17 mouse cellular contexts compared by ENCODE assay signal in genomic region chr4:154396652-154397301, GRCm38 (mm10).
DNase-seq lines count a peak whose midpoint lies in the region; ATAC-seq and TF ChIP-seq lines count a peak whose summit lies in the region.
"Had no signal": no experiment of that assay in that cellular context is flagged by ENCODE, and none has a peak within 500 bp of the region (broad histone marks: within the 10 kb centered on the region; RNA-seq: fewer than 3 reads in every experiment).

No protein-coding gene starts in this region.

- H3K27ac ChIP-seq in forebrain, embryonic 14.5 days (ENCODE audit: low read depth, low read length) = no peak overlapping the region; the same call in 1 of the 2 replicates
- no peak overlapping the region for H3K27ac ChIP-seq in forebrain, embryonic 12.5 days
- H3K27ac ChIP-seq in midbrain, embryonic 10.5 days (replicated peaks) = 0 out of 2 replicates have a peak overlapping the region, but pooled peaks have one; percentile 6
- H3K27ac ChIP-seq in midbrain, embryonic 14.5 days (replicated peaks; ENCODE audit: low read depth, low read length) = no peak overlapping the region
- peak overlapping the region; percentile 33 for H3K27ac ChIP-seq in embryonic facial prominence, embryonic 13.5 days
- peak overlapping the region; percentile 32; the same call in 1 of the 2 replicates for H3K27ac ChIP-seq in hindbrain, postnatal 0 days
- H3K27ac ChIP-seq: liver, embryonic 13.5 days had no signal

- no peaks in the 10 kb centered on the region for H3K9me3 ChIP-seq in forebrain, embryonic 14.5 days (replicated peaks; ENCODE audit: control insufficient read depth, low read length)
- no peaks in the 10 kb centered on the region for H3K9me3 ChIP-seq in forebrain, embryonic 12.5 days
- H3K9me3 ChIP-seq in midbrain, embryonic 10.5 days (replicated peaks) = no peaks in the 10 kb centered on the region
- no peaks in the 10 kb centered on the region for H3K9me3 ChIP-seq in midbrain, embryonic 14.5 days (ENCODE audit: control insufficient read depth, low read length)
- H3K9me3 ChIP-seq in embryonic facial prominence, embryonic 13.5 days = no peaks in the 10 kb centered on the region
- no peaks in the 10 kb centered on the region for H3K9me3 ChIP-seq in hindbrain, postnatal 0 days (ENCODE audit: low read length)
- H3K9me3 ChIP-seq: liver, embryonic 13.5 days had no signal

- no peaks in the 10 kb centered on the region for H3K27me3 ChIP-seq in forebrain, embryonic 14.5 days (replicated peaks; ENCODE audit: control insufficient read depth, insufficient read depth, low read length)
- H3K27me3 ChIP-seq in forebrain, embryonic 12.5 days = 0 out of 2 replicates have a peak, but pooled peaks cover 2% of the 10 kb centered on the region
- H3K27me3 ChIP-seq in midbrain, embryonic 10.5 days (ENCODE audit: low read depth, poor library complexity, severe bottlenecking) = peaks cover 8% of the 10 kb centered on the region
- H3K27me3 ChIP-seq in midbrain, embryonic 14.5 days (ENCODE audit: control insufficient read depth, insufficient read depth, low read length) = no peaks in the 10 kb centered on the region
- no peaks in the 10 kb centered on the region for H3K27me3 ChIP-seq in embryonic facial prominence, embryonic 13.5 days
- no peaks in the 10 kb centered on the region for H3K27me3 ChIP-seq in hindbrain, postnatal 0 days (ENCODE audit: insufficient read depth, low read length)
- H3K27me3 ChIP-seq: liver, embryonic 13.5 days had no signal

- TF ChIP-seq CTCF in hindbrain, postnatal 0 days (IDR thresholded peaks at IDR 0.05; ENCODE audit: low read depth) = no peak
- no peak for TF ChIP-seq CTCF in lung, adult 2 months (IDR thresholded peaks at IDR 0.05; ENCODE audit: insufficient read depth, low read length)

- WGBS in forebrain, embryonic 14.5 days = 55% methylated on average over 14 of the region's 14 CpGs
- 77% methylated on average over 14 of the region's 14 CpGs for WGBS in forebrain, embryonic 12.5 days
- WGBS in midbrain, embryonic 10.5 days = 90% methylated on average over 14 of the region's 14 CpGs
- 78% methylated on average over 14 of the region's 14 CpGs for WGBS in midbrain, embryonic 14.5 days
- WGBS in embryonic facial prominence, embryonic 13.5 days = 58% methylated on average over 14 of the region's 14 CpGs
- WGBS in hindbrain, postnatal 0 days = 63% methylated on average over 14 of the region's 14 CpGs
- 88% methylated on average over 14 of the region's 14 CpGs for WGBS in lung, adult 2 months

- no peak overlapping the region for H3K4me2 ChIP-seq in forebrain, embryonic 14.5 days (ENCODE audit: low read length)
- no peak overlapping the region for H3K4me2 ChIP-seq in forebrain, embryonic 12.5 days
- H3K4me2 ChIP-seq in midbrain, embryonic 14.5 days (ENCODE audit: low read length) = no peak overlapping the region
- H3K4me2 ChIP-seq in embryonic facial prominence, embryonic 13.5 days = no peak overlapping the region
- no peak overlapping the region for H3K4me2 ChIP-seq in hindbrain, postnatal 0 days (ENCODE audit: low read depth, low read length)
- H3K4me2 ChIP-seq: liver, embryonic 13.5 days had no signal

- H3K36me3 ChIP-seq in forebrain, embryonic 14.5 days (ENCODE audit: control insufficient read depth, insufficient read depth, low read length) = no peaks in the 10 kb centered on the region
- no peaks in the 10 kb centered on the region for H3K36me3 ChIP-seq in forebrain, embryonic 12.5 days (replicated peaks)
- H3K36me3 ChIP-seq in midbrain, embryonic 10.5 days = no peaks in the 10 kb centered on the region
- no peaks in the 10 kb centered on the region for H3K36me3 ChIP-seq in midbrain, embryonic 14.5 days (ENCODE audit: control insufficient read depth, insufficient read depth, low read length)
- no peaks in the 10 kb centered on the region for H3K36me3 ChIP-seq in embryonic facial prominence, embryonic 13.5 days
- H3K36me3 ChIP-seq in hindbrain, postnatal 0 days (ENCODE audit: insufficient read depth, low read length) = no peaks in the 10 kb centered on the region
- H3K36me3 ChIP-seq: liver, embryonic 13.5 days had no signal

- peak; percentile 51 for DNase-seq in forebrain, embryonic 14.5 days (ENCODE audit: low spot score)
- DNase-seq in midbrain, embryonic 10.5 days (ENCODE audit: low spot score) = no peak
- DNase-seq in midbrain, embryonic 14.5 days = no peak
- no peak for DNase-seq in hindbrain, postnatal 0 days (ENCODE audit: low spot score)
- no peak for DNase-seq in lung, adult 2 months
- DNase-seq in heart, postnatal 4 days = no peak
- DNase-seq: cerebellum, adult 9-11 months; gastrocnemius, postnatal 36 days; kidney, adult 11 months; kidney, postnatal 14 days; liver, embryonic 13.5 days; retina, postnatal 1 day; spleen, adult 18-20 months; thymus, adult 18-20 months had no signal

- peak; percentile 66 for ATAC-seq in forebrain, embryonic 14.5 days
- no peak for ATAC-seq in forebrain, embryonic 12.5 days (ENCODE audit: low FRiP score)
- no peak for ATAC-seq in midbrain, embryonic 14.5 days (ENCODE audit: low FRiP score, low TSS enrichment)
- peak; percentile 71 for ATAC-seq in embryonic facial prominence, embryonic 13.5 days (ENCODE audit: insufficient number of reproducible peaks, insufficient read depth, low FRiP score, low TSS enrichment, low read depth)
- peak; percentile 29; the same call in 1 of the 2 replicates for ATAC-seq in hindbrain, postnatal 0 days
- ATAC-seq: lung, postnatal 0 days had no signal

- H3K4me3 ChIP-seq in forebrain, embryonic 14.5 days (ENCODE audit: low read depth, low read length) = no peak overlapping the region
- H3K4me3 ChIP-seq in forebrain, embryonic 12.5 days (replicated peaks) = no peak overlapping the region
- H3K4me3 ChIP-seq in midbrain, embryonic 10.5 days = no peak overlapping the region
- H3K4me3 ChIP-seq in midbrain, embryonic 14.5 days (replicated peaks; ENCODE audit: low read depth, low read length) = no peak overlapping the region
- H3K4me3 ChIP-seq in embryonic facial prominence, embryonic 13.5 days = no peak overlapping the region
- no peak overlapping the region for H3K4me3 ChIP-seq in hindbrain, postnatal 0 days (ENCODE audit: low read length)
- no peak overlapping the region for H3K4me3 ChIP-seq in lung, adult 2 months (replicated peaks; ENCODE audit: extremely low read depth, low read depth, low read length)
- H3K4me3 ChIP-seq: liver, embryonic 13.5 days had no signal

- no peak overlapping the region for H3K9ac ChIP-seq in forebrain, embryonic 14.5 days (ENCODE audit: low read length)
- no peak overlapping the region for H3K9ac ChIP-seq in forebrain, embryonic 12.5 days
- no peak overlapping the region for H3K9ac ChIP-seq in midbrain, embryonic 14.5 days (replicated peaks; ENCODE audit: low read length)
- H3K9ac ChIP-seq in embryonic facial prominence, embryonic 13.5 days = no peak overlapping the region
- H3K9ac ChIP-seq in hindbrain, postnatal 0 days (replicated peaks; ENCODE audit: low read length) = no peak overlapping the region
- H3K9ac ChIP-seq: liver, embryonic 13.5 days had no signal

- TF ChIP-seq POLR2A in lung, adult 2 months (IDR thresholded peaks at IDR 0.05; ENCODE audit: borderline replicate concordance, extremely low read depth, low read depth, low read length) = no peak

- peaks cover 15% of the 10 kb centered on the region for H3K4me1 ChIP-seq in forebrain, embryonic 14.5 days (ENCODE audit: control insufficient read depth, insufficient read depth, low read length)
- peaks cover 40% of the 10 kb centered on the region for H3K4me1 ChIP-seq in forebrain, embryonic 12.5 days
- peaks cover 40% of the 10 kb centered on the region for H3K4me1 ChIP-seq in midbrain, embryonic 10.5 days
- H3K4me1 ChIP-seq in midbrain, embryonic 14.5 days (ENCODE audit: control insufficient read depth, insufficient read depth, low read length) = peaks cover 25% of the 10 kb centered on the region
- H3K4me1 ChIP-seq in embryonic facial prominence, embryonic 13.5 days = peaks cover 61% of the 10 kb centered on the region
- H3K4me1 ChIP-seq in hindbrain, postnatal 0 days (ENCODE audit: insufficient read depth, low read length) = peaks cover 17% of the 10 kb centered on the region
- H3K4me1 ChIP-seq in lung, adult 2 months (ENCODE audit: control insufficient read depth, insufficient read depth, low read length) = peaks cover 4% of the 10 kb centered on the region

Comparison
In these comparisons a context has a peak if more than half of its experiments do, and no peak if none do; other contexts are left out.
1. ATAC-seq: peak in forebrain, embryonic 14.5 days (single experiment), embryonic facial prominence, embryonic 13.5 days (single experiment) and hindbrain, postnatal 0 days (single experiment); none in forebrain, embryonic 12.5 days (single experiment) and midbrain, embryonic 14.5 days (single experiment).
2. H3K27ac ChIP-seq: peak in midbrain, embryonic 10.5 days (single experiment), embryonic facial prominence, embryonic 13.5 days (single experiment) and hindbrain, postnatal 0 days (single experiment); none in forebrain, embryonic 14.5 days (single experiment), forebrain, embryonic 12.5 days (single experiment) and midbrain, embryonic 14.5 days (single experiment).